Mouse (Mus musculus): ENCODE data around the gene Sptlc2.
"Not testable (repeated sequence)": the region's sequence is repeated elsewhere in the genome, so short reads cannot be mapped to it uniquely, and the experiment has no call there.

Gene Sptlc2

GRCm38 (mm10) chr12:87331053-87331456 lies 57.1 kb downstream of the Sptlc2 start:
- no peak for DNase-seq (ENCODE audit: low spot score in 2 of 2)

- no peak for DNase-seq (ENCODE audit: low spot score in 2 of 2)
Measured at GRCm38 (mm10) chr12:87330213-87330612, 57.9 kb downstream of the Sptlc2 start.

GRCm38 (mm10) chr12:87328025-87328424 lies 60.1 kb downstream of the Sptlc2 start:
- no peak for DNase-seq (ENCODE audit: low spot score in 2 of 2)

GRCm38 (mm10) chr12:87327610-87328009 lies 60.5 kb downstream of the Sptlc2 start:
- DNase-seq (ENCODE audit: low spot score in 2 of 2): no peak

GRCm38 (mm10) chr12:87325452-87325851 lies 62.7 kb downstream of the Sptlc2 start:
- no peak for DNase-seq (ENCODE audit: low spot score in 2 of 2)

GRCm38 (mm10) chr12:87319229-87319628 lies 68.9 kb downstream of the Sptlc2 start:
- no peak for DNase-seq (ENCODE audit: low spot score in 2 of 2)

GRCm38 (mm10) chr12:87317951-87318350 lies 70.2 kb downstream of the Sptlc2 start:
- DNase-seq (ENCODE audit: low spot score in 2 of 2): no peak

- no peak for DNase-seq (ENCODE audit: low spot score in 2 of 2)
Measured at GRCm38 (mm10) chr12:87313098-87313497, 75.1 kb downstream of the Sptlc2 start.

- not testable (repeated sequence) for DNase-seq (ENCODE audit: low spot score in 2 of 2)
Measured at GRCm38 (mm10) chr12:87306584-87306844, 81.6 kb downstream of the Sptlc2 start.

- DNase-seq (ENCODE audit: low spot score in 2 of 2): no peak
Measured at GRCm38 (mm10) chr12:87305767-87306583, 82.2 kb downstream of the Sptlc2 start.

GRCm38 (mm10) chr12:87301189-87301588 lies 87.0 kb downstream of the Sptlc2 start:
- no peak for DNase-seq (ENCODE audit: low spot score in 2 of 2)

- no peak for DNase-seq (ENCODE audit: low spot score in 2 of 2)
Measured at GRCm38 (mm10) chr12:87300441-87300690, 87.8 kb downstream of the Sptlc2 start.

GRCm38 (mm10) chr12:87299657-87300440 lies 88.3 kb downstream of the Sptlc2 start, which contains the start of gene Ism2:
Ism2 (minus strand) TSS chr12:87299705.
- peak in 1 of 2 experiments; percentile 29 for DNase-seq (ENCODE audit: low spot score in 2 of 2)

GRCm38 (mm10) chr12:87299037-87299656 lies 89.0 kb downstream of the Sptlc2 start:
- DNase-seq (ENCODE audit: low spot score in 2 of 2): peak; percentile 34 to 38

- DNase-seq (ENCODE audit: low spot score in 2 of 2): no peak
Measured at GRCm38 (mm10) chr12:87293934-87294333, 94.2 kb downstream of the Sptlc2 start.

GRCm38 (mm10) chr12:87289100-87289499 lies 99.1 kb downstream of the Sptlc2 start:
- no peak for DNase-seq (ENCODE audit: low spot score in 2 of 2)

GRCm38 (mm10) chr12:87284726-87285125 lies 103.4 kb downstream of the Sptlc2 start:
- no peak for DNase-seq (ENCODE audit: low spot score in 2 of 2)

GRCm38 (mm10) chr12:87284268-87284667 lies 103.9 kb downstream of the Sptlc2 start:
- DNase-seq (ENCODE audit: low spot score in 2 of 2): no peak

- no peak for DNase-seq (ENCODE audit: low spot score in 2 of 2)
Measured at GRCm38 (mm10) chr12:87283706-87284105, 104.4 kb downstream of the Sptlc2 start.

- DNase-seq (ENCODE audit: low spot score in 2 of 2): no peak
Measured at GRCm38 (mm10) chr12:87282743-87283142, 105.4 kb downstream of the Sptlc2 start.

GRCm38 (mm10) chr12:87281766-87282165 lies 106.4 kb downstream of the Sptlc2 start:
- no peak for DNase-seq (ENCODE audit: low spot score in 2 of 2)

- DNase-seq (ENCODE audit: low spot score in 2 of 2): no peak
Measured at GRCm38 (mm10) chr12:87279879-87280278, 108.3 kb downstream of the Sptlc2 start.

- no peak for DNase-seq (ENCODE audit: low spot score in 2 of 2)
Measured at GRCm38 (mm10) chr12:87279350-87279749, 108.8 kb downstream of the Sptlc2 start.
